Mouse (Mus musculus): ENCODE results near the gene Tex33. TPM values are rescaled to one million over a fixed set of nuclear protein-coding genes. Genes with fewer than 3 reads are reported as not detected.
A peak's percentile ranks its signal among the peaks of the same experiment; 100 is the strongest.

Gene Tex33
- total and polyA plus RNA-seq, 3 experiments: 4.3 to 4.7 TPM; not detected in 1

DNA sequence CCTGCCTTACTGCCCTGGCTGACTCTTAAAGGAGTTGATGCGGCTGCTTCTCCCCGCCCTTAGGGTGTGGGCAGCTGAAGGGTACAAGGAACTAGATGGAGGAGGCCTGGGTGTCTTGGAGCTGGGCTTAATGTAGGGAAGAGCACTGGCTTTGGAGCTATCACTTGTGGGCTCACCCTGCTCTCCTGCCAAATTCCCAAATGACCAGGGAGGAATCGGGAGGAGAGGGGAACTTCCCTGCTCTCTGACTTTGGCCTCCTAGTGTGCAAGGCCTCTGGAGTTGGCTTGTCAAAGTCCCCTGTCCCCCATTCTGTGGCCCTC is 33.4 kb upstream of the Tex33 start:
- no peak overlapping the region for H3K4me3 ChIP-seq (ENCODE audit: control insufficient read depth in 1 of 2, insufficient read depth in 1 of 2, low read depth in 2 of 2, low read length in 2 of 2)
- H3K36me3 ChIP-seq (ENCODE audit: control insufficient read depth in 1 of 2, insufficient read depth in 2 of 2, low read length in 2 of 2): no peaks in the 10 kb centered on the region
- TF ChIP-seq MAX (IDR thresholded peaks at IDR 0.05; ENCODE audit: low read length) (no peak), BHLHE40 (IDR thresholded peaks at IDR 0.05; ENCODE audit: borderline replicate concordance, low read depth, low read length) (no peak), GABPA (IDR thresholded peaks at IDR 0.05; ENCODE audit: low read depth, low read length) (no peak), MXI1 (IDR thresholded peaks at IDR 0.05; ENCODE audit: low read depth, low read length) (no peak)
- no peaks in the 10 kb centered on the region for H3K9me3 ChIP-seq (replicated peaks; ENCODE audit: insufficient read depth, low read length)
- no peak for DNase-seq (ENCODE audit: low read depth, low spot score)
- H3K4me1 ChIP-seq (ENCODE audit: control insufficient read depth in 1 of 2, insufficient read depth in 2 of 2, low read length in 2 of 2): no peaks in the 10 kb centered on the region
- H3K27me3 ChIP-seq (ENCODE audit: control insufficient read depth in 1 of 2, insufficient read depth in 2 of 2, low read length in 2 of 2): no peaks in the 10 kb centered on the region
- no peak overlapping the region for H3K27ac ChIP-seq (ENCODE audit: control insufficient read depth, low read depth, low read length)
- H3K79me2 ChIP-seq (ENCODE audit: control insufficient read depth, insufficient read depth, low read length, poor library complexity): no peaks in the 10 kb centered on the region
- H3K9ac ChIP-seq (ENCODE audit: control insufficient read depth, low read depth, low read length, poor library complexity, severe bottlenecking): no peak overlapping the region

DNA sequence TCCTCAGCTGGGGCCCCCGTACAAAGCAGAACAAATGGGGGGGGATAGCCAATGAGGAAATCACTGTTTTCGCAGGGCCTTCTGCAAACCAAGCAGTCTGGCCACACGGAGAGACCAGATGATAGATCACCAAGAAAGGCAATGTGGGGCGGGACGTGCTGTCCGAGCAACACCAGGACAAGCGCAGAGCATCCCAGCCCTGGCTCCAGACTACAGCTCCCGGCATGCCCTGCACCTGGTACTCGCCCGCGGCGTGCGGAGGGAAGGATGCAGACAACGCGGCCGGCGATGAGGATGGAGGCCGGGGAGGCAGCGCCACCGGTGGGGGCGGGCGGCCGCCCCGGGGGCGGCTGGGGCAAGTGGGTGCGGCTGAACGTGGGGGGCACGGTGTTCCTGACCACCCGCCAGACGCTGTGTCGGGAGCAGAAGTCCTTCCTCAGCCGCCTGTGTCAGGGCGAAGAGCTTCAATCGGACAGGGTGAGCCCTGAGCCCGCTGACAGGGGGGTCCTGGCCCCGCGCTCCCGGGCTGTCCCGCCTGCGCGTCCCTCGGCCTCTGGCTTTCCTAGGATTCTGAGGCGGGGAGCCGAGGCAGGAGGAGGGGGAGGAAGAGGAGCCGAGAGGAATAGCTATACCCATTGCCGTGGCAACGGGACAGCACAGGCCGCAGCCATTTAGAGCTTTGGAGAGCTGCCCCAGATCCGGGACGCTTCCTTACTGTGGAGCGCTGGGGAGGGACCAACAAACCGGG is 32.9 kb upstream of the Tex33 start, which contains the start of gene Kctd17:
Kctd17 (plus strand) TSS at position 174 of the 748 bp plus-strand sequence.
- Histone ChIP-seq H3K36me3 (ENCODE audit: control insufficient read depth in 1 of 2, insufficient read depth in 2 of 2, low read length in 2 of 2) (no peaks in the 10 kb centered on the region), H3K9ac (ENCODE audit: control insufficient read depth, low read depth, low read length, poor library complexity, severe bottlenecking) (no peak within 1 kb of the TSS), H3K4me1 (ENCODE audit: control insufficient read depth in 1 of 2, insufficient read depth in 2 of 2, low read length in 2 of 2) (no peaks in the 10 kb centered on the region), H3K79me2 (ENCODE audit: control insufficient read depth, insufficient read depth, low read length, poor library complexity) (no peaks in the 10 kb centered on the region), H3K27ac (ENCODE audit: control insufficient read depth, low read depth, low read length) (no peak within 1 kb of the TSS), H3K4me3 (ENCODE audit: control insufficient read depth in 1 of 2, insufficient read depth in 1 of 2, low read depth in 2 of 2, low read length in 2 of 2) (no peak within 1 kb of the TSS), H3K9me3 (replicated peaks; ENCODE audit: insufficient read depth, low read length) (no peaks in the 10 kb centered on the region), H3K27me3 (ENCODE audit: control insufficient read depth in 1 of 2, insufficient read depth in 2 of 2, low read length in 2 of 2) (no peaks in the 10 kb centered on the region)
- no peak for DNase-seq (ENCODE audit: low read depth, low spot score)
- TF ChIP-seq HCFC1 (IDR thresholded peaks at IDR 0.05; ENCODE audit: low read depth, low read length) (no peak), MXI1 (IDR thresholded peaks at IDR 0.05; ENCODE audit: low read depth, low read length) (no peak), GABPA (IDR thresholded peaks at IDR 0.05; ENCODE audit: low read depth, low read length) (no peak), USF2 (IDR thresholded peaks at IDR 0.05; ENCODE audit: borderline replicate concordance in 1 of 2, insufficient read depth in 1 of 2, low read depth in 1 of 2, low read length in 2 of 2) (no peak), POLR2AphosphoS2 (IDR thresholded peaks at IDR 0.05; ENCODE audit: low read length) (no peak), POLR2A (IDR thresholded peaks at IDR 0.05; ENCODE audit: control insufficient read depth in 1 of 2, insufficient read depth in 1 of 2, low read depth in 1 of 2, low read length in 2 of 2, poor library complexity in 1 of 2) (no peak), EP300 (IDR thresholded peaks at IDR 0.05; ENCODE audit: low read depth in 1 of 2, low read length in 2 of 2) (no peak), JUND (IDR thresholded peaks at IDR 0.05; ENCODE audit: low read depth, low read length) (no peak), MEF2A (IDR thresholded peaks at IDR 0.05; ENCODE audit: extremely low read depth, insufficient replicate concordance, low read depth, low read length, poor library complexity, severe bottlenecking) (no peak)

DNA sequence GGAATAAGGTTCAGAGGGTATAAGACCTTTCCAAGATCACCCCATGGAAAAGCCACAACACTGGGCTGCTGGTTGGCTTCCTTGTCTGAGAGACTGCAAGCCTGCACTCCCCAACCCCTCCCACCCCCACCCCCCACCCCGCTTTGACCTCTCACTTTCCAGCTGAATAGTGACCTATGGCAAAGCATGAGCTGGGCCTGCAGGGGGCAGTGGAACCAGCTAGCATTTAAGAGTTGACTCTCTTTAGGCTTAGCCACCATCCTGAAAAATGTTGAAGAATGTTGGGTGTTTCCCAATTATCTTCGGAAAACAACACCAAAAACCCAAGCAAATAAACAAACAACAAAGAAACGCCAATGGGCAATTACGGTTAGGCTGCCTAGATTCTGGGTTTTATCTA is 29.5 kb upstream of the Tex33 start:
- H3K79me2 ChIP-seq (ENCODE audit: control insufficient read depth, insufficient read depth, low read length, poor library complexity): no peaks in the 10 kb centered on the region
- peak in 2 of 3 experiments; percentile 5 to 16; a peak in 2 of 6 replicates for TF ChIP-seq CTCF (IDR thresholded peaks at IDR 0.05 in 2 of 3, conservative IDR thresholded peaks at IDR 0.05 in 1 of 3; ENCODE audit: control insufficient read depth in 1 of 3, insufficient read depth in 1 of 3, low read depth in 2 of 3, low read length in 3 of 3, poor library complexity in 1 of 3, severe bottlenecking in 1 of 3)
- TF ChIP-seq TBP (IDR thresholded peaks at IDR 0.05; ENCODE audit: low read depth, low read length): no peak
- TF ChIP-seq EP300 (IDR thresholded peaks at IDR 0.05; ENCODE audit: low read depth in 1 of 2, low read length in 2 of 2): no peak
- TF ChIP-seq MEF2A (IDR thresholded peaks at IDR 0.05; ENCODE audit: extremely low read depth, insufficient replicate concordance, low read depth, low read length, poor library complexity, severe bottlenecking): no peak
- TF ChIP-seq POLR2AphosphoS5 (IDR thresholded peaks at IDR 0.05; ENCODE audit: borderline replicate concordance, low read depth, low read length): no peak
- TF ChIP-seq MAX (IDR thresholded peaks at IDR 0.05; ENCODE audit: low read length): no peak
- TF ChIP-seq POLR2AphosphoS2 (IDR thresholded peaks at IDR 0.05; ENCODE audit: low read length): no peak
- TF ChIP-seq MAFK (IDR thresholded peaks at IDR 0.05; ENCODE audit: borderline replicate concordance, low read depth, low read length): no peak
- no peak overlapping the region for H3K4me3 ChIP-seq (ENCODE audit: control insufficient read depth in 1 of 2, insufficient read depth in 1 of 2, low read depth in 2 of 2, low read length in 2 of 2)
- DNase-seq (ENCODE audit: low read depth, low spot score): no peak
- peaks cover 0 to 2% of the 10 kb centered on the region in 2 experiments; a peak in 1 of 4 replicates for H3K36me3 ChIP-seq (ENCODE audit: control insufficient read depth in 1 of 2, insufficient read depth in 2 of 2, low read length in 2 of 2)
- H3K9ac ChIP-seq (ENCODE audit: control insufficient read depth, low read depth, low read length, poor library complexity, severe bottlenecking): no peak overlapping the region
- peaks cover 0 to 5% of the 10 kb centered on the region in 2 experiments; a peak in 1 of 4 replicates for H3K4me1 ChIP-seq (ENCODE audit: control insufficient read depth in 1 of 2, insufficient read depth in 2 of 2, low read length in 2 of 2)
- no peaks in the 10 kb centered on the region for H3K9me3 ChIP-seq (replicated peaks; ENCODE audit: insufficient read depth, low read length)
- H3K27me3 ChIP-seq (ENCODE audit: control insufficient read depth in 1 of 2, insufficient read depth in 2 of 2, low read length in 2 of 2): peaks cover 0 to 1% of the 10 kb centered on the region in 2 experiments; a peak in 2 of 4 replicates
- no peak overlapping the region for H3K27ac ChIP-seq (ENCODE audit: control insufficient read depth, low read depth, low read length)

Measured in MEL (cell line).